Mouse (Mus musculus) cerebellum, postnatal 14 days (tissue): ENCODE data around the gene Capn3.
A peak's percentile ranks its signal among the peaks of the same experiment; 100 is the strongest.

Source experiments
- DNase-seq, 2 experiments: peaks; one replicate each; pipeline ENCODE4 v3.0.0; 2021; ENCODE audit warnings: mixed read lengths in 2 of 2

Capn3 gene

GRCm38 (mm10) chr2:120482506-120483389, 26.9 kb downstream of the Capn3 start:
- no peak for DNase-seq

GRCm38 (mm10) chr2:120484241-120484640, 28.4 kb downstream of the Capn3 start:
- DNase-seq: no peak

GRCm38 (mm10) chr2:120493254-120493653, 37.4 kb downstream of the Capn3 start:
- DNase-seq: no peak

- no peak for DNase-seq
Measured at GRCm38 (mm10) chr2:120496511-120496910, 40.7 kb downstream of the Capn3 start.

GRCm38 (mm10) chr2:120499971-120500471, 44.2 kb downstream of the Capn3 start:
- DNase-seq: no peak

- DNase-seq: no peak
Measured at GRCm38 (mm10) chr2:120501136-120501918, 45.5 kb downstream of the Capn3 start.

GRCm38 (mm10) chr2:120501931-120502604, 46.2 kb downstream of the Capn3 start:
- peak in 1 of 2 experiments; percentile 9 for DNase-seq

- peak; percentile 28 to 42 for DNase-seq
Measured at GRCm38 (mm10) chr2:120502605-120502990, 46.8 kb downstream of the Capn3 start.

GRCm38 (mm10) chr2:120503094-120503493, 47.3 kb downstream of the Capn3 start:
- DNase-seq: no peak

- no peak for DNase-seq
Measured at GRCm38 (mm10) chr2:120503992-120504391, 48.2 kb downstream of the Capn3 start.

- no peak for DNase-seq
Measured at GRCm38 (mm10) chr2:120514181-120514580, 58.4 kb downstream of the Capn3 start.

GRCm38 (mm10) chr2:120518547-120519210, 62.9 kb downstream of the Capn3 start:
- no peak for DNase-seq

- no peak for DNase-seq
Measured at GRCm38 (mm10) chr2:120526771-120527170, 71.0 kb downstream of the Capn3 start.

GRCm38 (mm10) chr2:120529531-120529930, 73.7 kb downstream of the Capn3 start:
- no peak for DNase-seq

- DNase-seq: no peak
Measured at GRCm38 (mm10) chr2:120531223-120531622, 75.4 kb downstream of the Capn3 start.

- DNase-seq: peak in 1 of 2 experiments; percentile 11
Measured at GRCm38 (mm10) chr2:120539333-120539732, 83.5 kb downstream of the Capn3 start.

- DNase-seq: peak; percentile 68 to 69
Measured at GRCm38 (mm10) chr2:120539778-120540208, 84.0 kb downstream of the Capn3 start.

- no peak for DNase-seq
Measured at GRCm38 (mm10) chr2:120544732-120545131, 88.9 kb downstream of the Capn3 start.
